Mouse (Mus musculus) cerebellum, postnatal 4 days (tissue): ENCODE measurements at regions not wholly inside any gene's neighbourhood (a gene's known extent, or its start where the extent isn't known, plus 50 kb on each side); places are given as distances from the start of the nearest gene placed in this dataset.

Source experiments
- DNase-seq, 2 experiments: peaks; one replicate each; pipeline ENCODE4 v3.0.0; 2022; ENCODE audit warnings: low spot score in 2 of 2, mixed read lengths in 1 of 2

GRCm38 (mm10) chr19:14343890-14344289, 254.0 kb downstream of the Tle4 start:
- DNase-seq, result no peak

- no peak for DNase-seq
These were observed 253.4 kb downstream of the Tle4 start for GRCm38 (mm10) chr19:14344467-14344866.

- no peak for DNase-seq
These were observed 250.8 kb downstream of the Tle4 start for GRCm38 (mm10) chr19:14347026-14347425.

- DNase-seq, result no peak
These were observed 250.4 kb downstream of the Tle4 start for GRCm38 (mm10) chr19:14347429-14347828.

- DNase-seq, result no peak
These were observed 248.1 kb downstream of the Tle4 start for GRCm38 (mm10) chr19:14349753-14350152.

- DNase-seq, result no peak
These were observed 246.0 kb downstream of the Tle4 start for GRCm38 (mm10) chr19:14351728-14352340.

GRCm38 (mm10) chr19:14352551-14352950, 245.3 kb downstream of the Tle4 start:
- no peak for DNase-seq

GRCm38 (mm10) chr19:14353151-14353550, 244.7 kb downstream of the Tle4 start:
- no peak for DNase-seq

GRCm38 (mm10) chr19:14355128-14355527, 242.7 kb downstream of the Tle4 start:
- DNase-seq, result no peak

- no peak for DNase-seq
These were observed 241.9 kb downstream of the Tle4 start for GRCm38 (mm10) chr19:14355946-14356345.

- no peak for DNase-seq
These were observed 237.2 kb downstream of the Tle4 start for GRCm38 (mm10) chr19:14360611-14361010.

GRCm38 (mm10) chr19:14369098-14369604, 228.7 kb downstream of the Tle4 start:
- DNase-seq, result no peak

GRCm38 (mm10) chr19:14371360-14371759, 226.5 kb downstream of the Tle4 start:
- DNase-seq, result no peak

- DNase-seq, result no peak
These were observed 223.9 kb downstream of the Tle4 start for GRCm38 (mm10) chr19:14373996-14374395.

- DNase-seq, result no peak
These were observed 217.0 kb downstream of the Tle4 start for GRCm38 (mm10) chr19:14380898-14381297.

- no peak for DNase-seq
These were observed 210.1 kb downstream of the Tle4 start for GRCm38 (mm10) chr19:14387796-14388195.

- no peak for DNase-seq
These were observed 209.3 kb downstream of the Tle4 start for GRCm38 (mm10) chr19:14388539-14388938.

- peak in 1 of 2 experiments; percentile 28 for DNase-seq
These were observed 207.7 kb downstream of the Tle4 start for GRCm38 (mm10) chr19:14389881-14390837.

GRCm38 (mm10) chr19:14390914-14391313, 206.9 kb downstream of the Tle4 start:
- no peak for DNase-seq
